Mouse (Mus musculus) megakaryocyte, adult 5-6 weeks (primary cell): Measurements from ENCODE around the gene Gm10324. TPM values are rescaled to one million over a fixed set of nuclear protein-coding genes. Genes with fewer than 3 reads are reported as not detected.
"Not testable (repeated sequence)": the region's sequence is repeated elsewhere in the genome, so short reads cannot be mapped to it uniquely, and the experiment has no call there.

Experiments
- ATAC-seq: 2 replicates; pipeline ENCODE4 v1.8.0; 2016; ENCODE audit warnings: mild to moderate bottlenecking, inconsistent platforms; ENCODE audit not compliant: poor library complexity, severe bottlenecking
- total RNA-seq, 2 experiments: library from RNA; stranded (forward) in 1 of 2; stranded (reverse) in 1 of 2; fragments of 153-499, 151-499 nt in 1 of 2; fragments of 221-1000, 200-1000 nt in 1 of 2; gene quantifications; 2 replicates each; pipeline versions ENCODE4 v1.2.3 to v1.2.4; 2015 to 2017

The Gm10324 gene
- total RNA-seq (2015) (not detected in 2 replicates), total RNA-seq (2017) (not detected in 2 replicates)

- ATAC-seq, result not testable (repeated sequence)
Measured at GRCm38 (mm10) chr13:66119247-66119646, at the start of gene Gm10324. Gene Gm10324, plus strand, starts transcription at chr13:66119547.

Other genes with a start within 250 kb of the Gm10324 start
- not detected in 2 replicates for gene Gm10772, start 108.0 kb downstream of the Gm10324 start, total RNA-seq (2015)
- not detected in 2 replicates for gene Gm10772, start 108.0 kb downstream of the Gm10324 start, total RNA-seq (2017)